Mouse (Mus musculus): Measurements from ENCODE around the gene Litaf.

GRCm38 (mm10) chr16:11092061-11092460, 26.1 kb upstream of the Litaf start:
- TF ChIP-seq CTCF (IDR thresholded peaks at IDR 0.05; ENCODE audit: low read depth, low read length) (no peak), EP300 (IDR thresholded peaks at IDR 0.05; ENCODE audit: insufficient read depth, low read depth, low read length) (no peak), POLR2A (IDR thresholded peaks at IDR 0.05; ENCODE audit: insufficient read depth, low read length) (no peak)
